Mouse (Mus musculus) forebrain, embryonic 10.5 days (tissue): ENCODE results near the gene Tmem40. TPM values are rescaled to one million over a fixed set of nuclear protein-coding genes. Genes with fewer than 3 reads are reported as not detected.

Source experiments
- DNase-seq: peaks from one replicate; pipeline ENCODE4 v3.0.0-alpha.2; 2017; ENCODE audit warnings: low spot score; ENCODE audit errors: extremely low spot score
- H3K27ac ChIP-seq: fragments of 300-500 bp; sonication (generic); 2 replicates; pipeline ENCODE4 v1.5.1; 2016; ENCODE audit warnings: mild to moderate bottlenecking
- H3K27me3 ChIP-seq: fragments of 300-500 bp; sonication (generic); 2 replicates; pipeline ENCODE4 v1.6.1; 2016; ENCODE audit warnings: mild to moderate bottlenecking; ENCODE audit not compliant: poor library complexity, severe bottlenecking
- H3K36me3 ChIP-seq: fragments of 300-500 bp; sonication (generic); replicated peaks from 2 replicates; pipeline ENCODE4 v1.6.1; 2016; ENCODE audit warnings: mild to moderate bottlenecking, moderate library complexity
- H3K4me1 ChIP-seq: fragments of 300-500 bp; sonication (generic); 2 replicates; pipeline ENCODE4 v1.6.1; 2016
- H3K4me3 ChIP-seq: fragments of 300-500 bp; sonication (generic); 2 replicates; pipeline ENCODE4 v1.5.1; 2016; ENCODE audit warnings: mild to moderate bottlenecking, moderate library complexity
- H3K9me3 ChIP-seq: fragments of 300-500 bp; sonication (generic); 2 replicates; pipeline ENCODE4 v1.6.1; 2016; ENCODE audit warnings: mild to moderate bottlenecking, moderate library complexity
- WGBS: fragments of 180-500 bp; shearing (Covaris S2); methylation state at CpG from one replicate; pipeline ENCODE4 v1.1.7; 2016; 5-methylcytosine and 5-hydroxymethylcytosine counted together
- polyA plus RNA-seq: library from polyadenylated mRNA; unstranded; fragments of >200 nt; fragmentation: Nextera tagmentation; extraction: Ambion mirVana; gene quantifications from 2 replicates; pipeline ENCODE4 v1.2.1, GENCODE M21; 2016

Tmem40 gene
- polyA plus RNA-seq, 1 experiment from 2014 or later, result 1.5 TPM

DNA sequence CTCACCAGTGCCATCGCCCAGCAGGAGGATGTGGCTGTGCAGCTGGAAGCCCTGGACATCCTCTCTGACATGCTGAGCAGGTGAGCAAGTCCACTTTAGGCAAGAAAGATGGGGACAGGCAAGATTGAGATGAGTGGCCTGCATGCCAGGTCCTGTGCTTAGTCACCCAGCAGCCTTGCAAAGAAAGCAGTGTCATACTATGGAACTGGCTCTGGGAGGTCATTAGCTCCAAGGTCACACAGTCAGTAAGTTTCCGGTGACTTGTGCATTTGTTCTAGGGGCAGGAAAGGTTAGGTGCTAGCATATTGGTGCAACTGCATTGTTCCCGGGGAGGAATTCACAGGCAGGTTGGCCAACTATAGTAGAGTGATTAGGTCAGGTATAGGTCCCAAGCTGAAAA lies 20.6 kb upstream of the Tmem40 start:
- no peaks in the 10 kb centered on the region for H3K4me1 ChIP-seq
- H3K9me3 ChIP-seq, result no peaks in the 10 kb centered on the region
- H3K4me3 ChIP-seq, result no peak overlapping the region
- 95% methylated on average over 3 of the region's 3 CpGs for WGBS
- H3K27me3 ChIP-seq, result no peaks in the 10 kb centered on the region
- no peak for DNase-seq
- no peak overlapping the region for H3K27ac ChIP-seq
- peaks cover 97% of the 10 kb centered on the region for H3K36me3 ChIP-seq

DNA sequence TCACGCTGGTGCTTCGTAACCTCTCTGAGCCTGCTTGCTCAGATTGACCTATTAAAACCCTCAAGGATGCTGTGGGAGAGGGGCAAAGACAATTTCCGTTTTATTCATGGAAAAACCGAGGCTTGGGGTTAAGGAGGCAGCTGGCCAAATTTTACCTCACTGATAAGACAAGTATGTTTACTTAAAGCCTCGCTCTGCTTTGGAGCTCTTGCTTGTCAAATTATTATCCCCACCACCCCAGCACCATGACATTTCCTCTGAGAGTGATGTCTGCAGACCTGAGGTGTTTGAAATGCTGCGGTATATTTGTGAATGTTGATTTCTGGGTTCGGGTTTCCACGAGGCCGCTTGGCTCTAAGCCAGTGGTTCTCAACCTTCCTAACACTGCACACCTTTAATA lies 14.2 kb upstream of the Tmem40 start:
- DNase-seq, result no peak
- peaks cover 34% of the 10 kb centered on the region for H3K4me1 ChIP-seq
- peak overlapping the region; percentile 88 for H3K4me3 ChIP-seq
- peaks cover 49% of the 10 kb centered on the region for H3K36me3 ChIP-seq
- H3K9me3 ChIP-seq, result no peaks in the 10 kb centered on the region; the same call in 1 of the 2 replicates
- no peaks in the 10 kb centered on the region for H3K27me3 ChIP-seq
- 90% methylated on average over 9 of the region's 9 CpGs for WGBS
- H3K27ac ChIP-seq, result 0 out of 2 replicates have a peak overlapping the region, but pooled peaks have one; percentile 99

DNA sequence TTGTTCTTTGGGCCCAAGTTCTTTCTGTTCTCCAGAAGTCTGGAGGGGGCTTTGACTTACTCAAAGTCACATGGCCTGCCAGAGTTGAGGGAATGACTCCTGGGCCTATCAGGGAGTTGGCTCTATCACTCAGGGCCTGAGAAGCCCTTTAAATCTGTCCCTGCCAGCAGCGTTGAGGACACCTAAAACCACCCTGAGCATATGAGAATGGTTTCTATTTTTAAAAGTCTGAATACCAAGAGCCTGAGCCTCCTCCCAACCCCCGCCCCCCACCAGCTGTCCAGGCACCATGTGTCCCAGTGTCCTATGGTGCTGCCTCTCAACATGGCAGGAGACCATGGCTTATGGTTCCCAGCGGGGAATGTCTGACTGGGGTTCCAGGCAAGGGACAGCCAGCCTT lies 13.6 kb upstream of the Tmem40 start:
- Histone ChIP-seq H3K4me3 (peak overlapping the region; percentile 88), H3K27me3 (no peaks in the 10 kb centered on the region), H3K4me1 (peaks cover 34% of the 10 kb centered on the region), H3K9me3 (no peaks in the 10 kb centered on the region; the same call in 1 of the 2 replicates), H3K27ac (peak overlapping the region; percentile 99), H3K36me3 (peaks cover 44% of the 10 kb centered on the region)
- 75% methylated on average over 3 of the region's 3 CpGs for WGBS
- DNase-seq, result no peak

DNA sequence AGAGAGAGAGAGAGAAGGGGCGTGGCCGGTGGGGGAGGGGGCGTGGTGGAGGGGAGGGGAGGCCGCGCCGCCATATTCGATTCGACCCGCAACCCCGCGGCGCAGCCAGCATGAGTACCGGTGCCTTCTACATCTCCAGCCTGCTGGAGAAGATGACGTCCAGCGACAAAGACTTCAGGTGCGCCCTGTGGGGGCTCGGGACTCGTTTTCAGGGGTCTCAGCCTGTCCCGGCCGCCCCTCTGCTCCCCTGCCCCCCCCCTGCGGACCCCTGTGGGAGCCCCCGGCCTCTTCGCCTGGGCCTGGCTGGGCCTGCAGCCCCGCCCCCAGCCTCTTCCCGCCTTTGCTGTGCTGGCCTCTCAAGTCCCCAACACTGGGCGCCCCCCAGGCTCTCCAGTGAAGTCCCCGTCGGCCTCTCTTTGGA lies 12.3 kb upstream of the Tmem40 start, which contains the start of gene Cand2:
Cand2 (plus strand) TSS at position 38 of the 421 bp plus-strand sequence.
- WGBS, result 0% methylated on average over 26 of the region's 28 CpGs
- H3K4me3 ChIP-seq, result peak within 1 kb of the TSS; percentile 88

DNA sequence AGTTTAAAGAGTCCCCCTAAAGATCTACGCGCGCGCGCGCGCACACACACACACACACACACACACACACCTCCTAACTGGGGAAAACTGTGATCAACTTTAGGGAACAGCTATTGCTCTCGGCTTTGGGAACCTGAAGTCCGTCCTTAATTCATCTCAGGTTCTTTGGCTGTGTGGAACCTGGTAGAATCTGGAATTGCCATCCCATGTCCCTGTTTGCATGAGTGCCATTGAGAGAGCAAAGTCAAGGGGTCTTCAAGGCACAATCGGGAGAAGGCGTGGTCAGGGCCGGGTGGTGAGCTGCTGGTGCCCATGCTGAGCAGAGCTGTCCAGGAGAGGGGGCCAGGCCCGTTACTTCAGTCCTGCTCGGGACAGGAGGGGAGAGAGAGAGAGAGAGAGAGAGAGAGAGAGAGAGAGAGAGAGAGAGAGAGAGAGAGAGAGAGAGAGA lies 11.8 kb upstream of the Tmem40 start:
- peaks cover 34% of the 10 kb centered on the region for H3K4me1 ChIP-seq
- WGBS, result 1% methylated on average over 13 of the region's 14 CpGs

More for the DNA sequence above, 12.3 kb upstream of the Tmem40 start, which contains the start of gene Cand2:
- Histone ChIP-seq H3K9me3 (no peaks in the 10 kb centered on the region; the same call in 1 of the 2 replicates), H3K27ac (peak within 1 kb of the TSS; percentile 99), H3K4me1 (peaks cover 34% of the 10 kb centered on the region), H3K27me3 (no peaks in the 10 kb centered on the region), H3K36me3 (peaks cover 31% of the 10 kb centered on the region)
- peak; percentile 80 for DNase-seq

DNA sequence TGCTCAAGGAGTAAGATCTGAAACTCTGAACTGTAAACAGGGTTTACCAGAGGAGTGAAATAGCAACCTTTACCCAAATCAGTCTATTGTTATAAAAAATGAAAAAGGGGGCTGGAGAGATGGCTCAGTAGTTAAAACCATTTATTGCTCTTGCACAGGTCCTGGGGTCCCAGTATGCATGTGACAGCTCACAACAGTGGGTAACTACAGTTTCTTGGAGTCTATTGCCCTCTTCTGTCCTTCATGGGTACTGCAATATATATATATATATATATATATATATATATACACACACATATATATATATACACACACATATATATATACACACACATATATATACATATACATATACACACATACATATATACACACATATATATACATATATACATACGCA lies 10.4 kb upstream of the Tmem40 start:
- peaks cover 34% of the 10 kb centered on the region for H3K4me1 ChIP-seq
- H3K4me3 ChIP-seq, result no peak overlapping the region
- H3K27me3 ChIP-seq, result no peaks in the 10 kb centered on the region
- no peaks in the 10 kb centered on the region; the same call in 1 of the 2 replicates for H3K9me3 ChIP-seq
- H3K36me3 ChIP-seq, result peaks cover 14% of the 10 kb centered on the region
- DNase-seq, result no peak
- no peak overlapping the region for H3K27ac ChIP-seq
- 56% methylated on average over 1 of the region's 1 CpGs for WGBS

More for the DNA sequence above, 11.8 kb upstream of the Tmem40 start:
- H3K27me3 ChIP-seq, result no peaks in the 10 kb centered on the region
- peaks cover 25% of the 10 kb centered on the region for H3K36me3 ChIP-seq
- H3K27ac ChIP-seq, result peak overlapping the region; percentile 99
- H3K9me3 ChIP-seq, result no peaks in the 10 kb centered on the region; the same call in 1 of the 2 replicates
- peak; percentile 80 for DNase-seq
- peak overlapping the region; percentile 88 for H3K4me3 ChIP-seq

DNA sequence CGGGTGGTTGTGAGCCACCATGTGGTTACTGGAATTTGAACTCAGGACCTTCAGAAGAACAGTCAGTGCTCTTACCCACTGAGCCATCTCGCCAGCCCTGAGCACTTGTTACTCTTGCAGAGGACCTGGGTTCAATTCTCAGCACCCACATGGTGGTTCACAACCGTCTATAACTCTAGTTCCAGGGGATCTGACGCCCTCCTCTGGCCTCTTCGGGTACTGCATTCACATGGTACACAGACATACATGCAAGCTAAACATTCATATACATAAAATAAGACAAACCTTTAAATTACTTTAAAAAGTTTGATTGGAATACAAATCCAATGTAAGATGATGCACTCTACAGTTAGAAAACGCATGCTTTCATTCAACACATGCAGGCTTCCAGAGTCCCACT lies 10.0 kb upstream of the Tmem40 start:
- H3K4me1 ChIP-seq, result peaks cover 38% of the 10 kb centered on the region
- no peak overlapping the region for H3K4me3 ChIP-seq
- H3K27me3 ChIP-seq, result no peaks in the 10 kb centered on the region
- H3K27ac ChIP-seq, result no peak overlapping the region
- WGBS, result 80% methylated on average over 6 of the region's 6 CpGs
- no peak for DNase-seq
- H3K36me3 ChIP-seq, result peaks cover 10% of the 10 kb centered on the region; the same call in 1 of the 2 replicates
- H3K9me3 ChIP-seq, result no peaks in the 10 kb centered on the region; the same call in 1 of the 2 replicates

DNA sequence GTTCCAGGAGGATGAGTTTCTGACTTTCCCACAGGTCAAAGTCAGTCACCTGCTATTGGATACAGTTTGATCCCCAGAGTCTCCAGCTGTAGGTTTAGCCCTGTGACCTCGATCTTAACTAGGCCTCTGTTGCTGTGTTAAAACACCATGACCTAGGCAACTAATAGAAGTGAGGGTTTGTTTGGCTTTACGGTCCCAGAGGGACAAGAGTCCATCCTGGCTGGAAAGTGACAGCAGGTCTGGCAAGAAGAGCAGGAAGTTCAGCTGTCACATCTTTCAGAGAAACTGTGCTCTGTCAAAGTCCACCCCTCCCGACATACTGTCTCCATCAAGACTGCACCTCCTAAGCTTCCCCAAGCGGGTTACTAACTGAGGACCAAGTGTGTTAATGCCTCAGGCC lies 8.6 kb upstream of the Tmem40 start:
- Histone ChIP-seq H3K4me3 (no peak overlapping the region), H3K4me1 (peaks cover 25% of the 10 kb centered on the region), H3K9me3 (no peaks in the 10 kb centered on the region; the same call in 1 of the 2 replicates), H3K27ac (no peak overlapping the region), H3K27me3 (no peaks in the 10 kb centered on the region), H3K36me3 (no peaks in the 10 kb centered on the region)
- DNase-seq, result no peak
- WGBS, result 89% methylated on average over 4 of the region's 4 CpGs

DNA sequence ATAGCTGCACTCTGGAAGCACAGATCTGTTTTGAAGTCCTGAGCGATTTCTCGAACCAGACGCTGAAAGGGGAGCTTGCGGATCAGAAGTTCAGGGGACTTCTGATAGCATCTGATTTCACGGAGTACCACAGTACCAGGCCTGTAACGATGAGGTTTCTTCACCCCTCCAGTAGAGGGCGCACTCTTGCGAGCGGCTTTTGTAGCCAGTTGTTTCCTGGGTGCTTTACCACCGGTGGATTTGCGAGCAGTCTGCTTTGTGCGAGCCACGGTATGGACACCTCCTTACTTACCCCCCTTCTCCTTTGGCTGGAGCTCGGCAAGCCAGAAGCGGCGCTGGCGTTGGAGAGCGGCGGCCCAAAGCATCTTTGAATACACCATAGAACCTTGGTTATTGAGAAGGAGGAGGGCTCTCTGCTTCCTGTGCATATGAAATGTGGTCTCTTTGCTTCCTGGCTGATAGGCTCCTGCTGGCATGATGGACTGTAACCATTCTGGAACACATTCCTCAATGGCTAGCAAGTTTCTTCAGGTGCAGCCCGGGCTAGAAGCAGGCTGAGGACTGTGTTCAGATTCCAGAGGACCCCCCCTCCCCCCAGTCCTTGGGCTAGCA lies 8.0 kb upstream of the Tmem40 start:
- no peak for DNase-seq
- H3K36me3 ChIP-seq, result no peaks in the 10 kb centered on the region
- no peak overlapping the region for H3K27ac ChIP-seq
- peaks cover 20% of the 10 kb centered on the region for H3K4me1 ChIP-seq
- no peaks in the 10 kb centered on the region; the same call in 1 of the 2 replicates for H3K9me3 ChIP-seq
- H3K4me3 ChIP-seq, result no peak overlapping the region
- H3K27me3 ChIP-seq, result no peaks in the 10 kb centered on the region
- 85% methylated on average over 20 of the region's 20 CpGs for WGBS

DNA sequence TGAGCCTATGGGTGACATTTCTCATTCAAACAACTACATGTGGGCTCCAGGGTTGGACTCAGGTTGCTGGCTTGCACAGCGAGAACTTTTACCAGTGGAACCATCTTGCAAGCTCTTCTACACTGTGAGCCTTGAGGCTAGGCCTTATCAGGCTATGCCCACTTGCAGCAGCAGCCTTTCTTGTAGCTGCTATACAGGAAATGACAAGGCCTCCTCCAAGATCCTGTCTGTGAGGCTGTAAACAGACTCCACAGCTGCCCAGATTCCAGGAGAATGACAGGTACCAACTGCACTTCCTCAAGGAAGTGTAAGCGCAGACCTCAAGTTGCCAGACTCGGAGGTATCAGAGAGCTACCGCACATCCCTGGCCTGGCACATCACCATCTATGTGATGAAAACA lies 6.0 kb upstream of the Tmem40 start:
- H3K4me1 ChIP-seq, result peaks cover 25% of the 10 kb centered on the region
- no peak overlapping the region for H3K4me3 ChIP-seq
- WGBS, result 88% methylated on average over 4 of the region's 4 CpGs
- no peaks in the 10 kb centered on the region; the same call in 1 of the 2 replicates for H3K9me3 ChIP-seq
- H3K27ac ChIP-seq, result no peak overlapping the region
- no peaks in the 10 kb centered on the region for H3K27me3 ChIP-seq
- no peaks in the 10 kb centered on the region for H3K36me3 ChIP-seq
- DNase-seq, result no peak

DNA sequence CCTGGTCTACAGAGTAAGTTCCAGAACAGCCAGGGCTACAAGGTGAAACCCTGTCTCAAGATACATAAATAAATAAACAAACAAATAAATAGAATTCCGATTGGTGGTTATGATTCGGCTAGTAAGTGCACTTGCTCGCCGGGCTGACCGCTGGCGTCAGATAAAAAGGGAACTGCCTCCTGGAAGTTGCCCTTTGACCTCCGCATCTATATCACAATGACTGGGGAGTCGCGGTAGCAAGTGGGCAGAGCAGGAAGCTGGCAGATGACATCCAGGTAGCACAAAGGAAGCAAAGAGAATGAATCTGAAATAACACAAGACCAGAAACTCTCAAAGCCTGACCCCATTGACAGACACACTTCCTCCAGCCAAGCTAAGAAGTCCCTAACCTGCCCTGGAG lies 5.1 kb upstream of the Tmem40 start:
- peak overlapping the region; percentile 48; the same call in 1 of the 2 replicates for H3K27ac ChIP-seq
- no peak overlapping the region for H3K4me3 ChIP-seq
- H3K9me3 ChIP-seq, result no peaks in the 10 kb centered on the region; the same call in 1 of the 2 replicates
- no peak for DNase-seq
- H3K36me3 ChIP-seq, result no peaks in the 10 kb centered on the region
- WGBS, result 57% methylated on average over 9 of the region's 9 CpGs
- no peaks in the 10 kb centered on the region for H3K27me3 ChIP-seq
- peaks cover 32% of the 10 kb centered on the region for H3K4me1 ChIP-seq

DNA sequence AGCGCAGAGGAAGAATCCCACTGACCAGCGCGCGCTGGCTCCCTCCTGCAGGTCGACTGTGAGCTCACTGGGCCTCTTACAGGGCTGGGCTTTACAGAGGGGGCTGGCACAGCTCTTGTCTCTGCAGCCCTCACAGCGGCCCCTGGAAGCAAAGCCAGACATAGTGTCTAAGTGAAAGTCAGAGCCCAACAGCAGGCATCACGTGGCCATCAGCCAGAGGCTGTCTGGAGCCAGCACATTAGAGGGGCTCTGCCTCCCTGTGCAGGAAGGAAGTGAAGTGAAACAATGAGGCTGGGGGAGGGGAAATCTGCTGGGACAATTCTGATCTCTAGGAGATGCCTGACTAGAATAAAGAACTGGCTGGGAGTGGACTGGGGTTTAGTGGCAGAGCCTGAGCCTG lies 2.0 kb upstream of the Tmem40 start:
- H3K9me3 ChIP-seq, result peaks cover 3% of the 10 kb centered on the region
- no peaks in the 10 kb centered on the region for H3K36me3 ChIP-seq
- 13% methylated on average over 7 of the region's 7 CpGs for WGBS
- no peaks in the 10 kb centered on the region for H3K27me3 ChIP-seq
- H3K27ac ChIP-seq, result peak overlapping the region; percentile 87
- peaks cover 52% of the 10 kb centered on the region for H3K4me1 ChIP-seq
- peak overlapping the region; percentile 26 for H3K4me3 ChIP-seq
- DNase-seq, result peak; percentile 78

DNA sequence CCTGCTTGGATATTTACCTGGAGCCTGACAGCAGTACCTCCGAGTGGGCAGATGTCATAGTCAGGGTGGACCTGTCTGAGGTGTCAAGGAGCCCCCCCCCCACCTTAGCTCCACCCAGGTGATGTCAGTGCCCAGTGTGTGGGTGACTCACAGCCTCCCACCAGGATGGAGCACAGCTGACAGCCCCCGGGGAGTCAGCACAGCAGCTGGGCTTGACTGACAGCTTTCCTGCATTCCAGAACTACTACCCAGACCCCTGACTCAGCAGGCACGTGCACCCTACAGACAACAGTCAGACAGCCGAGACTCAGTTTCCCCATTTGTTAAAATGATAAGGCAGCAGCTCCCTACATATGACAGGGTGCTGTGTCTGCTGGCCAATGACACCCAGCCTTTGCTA lies 1.2 kb downstream of the Tmem40 start:
- Histone ChIP-seq H3K27ac (peak overlapping the region; percentile 65), H3K4me1 (peaks cover 53% of the 10 kb centered on the region), H3K36me3 (no peaks in the 10 kb centered on the region), H3K27me3 (no peaks in the 10 kb centered on the region), H3K9me3 (peaks cover 3% of the 10 kb centered on the region), H3K4me3 (no peak overlapping the region)
- 69% methylated on average over 4 of the region's 4 CpGs for WGBS
- no peak for DNase-seq
